ENCODE assay signal across 22 mouse cellular contexts in the genomic region with DNA sequence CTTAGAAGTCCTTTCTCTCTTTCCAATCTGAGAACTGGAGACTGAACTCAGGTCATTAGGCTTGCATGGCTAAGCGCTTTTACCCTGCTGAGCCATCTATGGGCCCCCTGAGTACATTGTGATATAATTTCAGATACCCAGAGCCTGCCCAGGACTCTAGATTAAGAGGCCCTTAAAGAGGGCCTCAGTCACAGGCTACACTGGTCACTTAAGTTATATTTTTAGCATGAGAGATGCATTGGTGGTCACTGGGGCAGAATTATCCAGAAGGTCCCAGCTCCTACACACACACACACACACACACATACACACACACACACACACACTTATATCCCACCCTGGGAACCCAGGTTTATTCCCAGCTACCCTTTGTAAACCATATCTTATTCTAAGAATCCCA.
"Had no signal": no experiment of that assay in that cellular context is flagged by ENCODE, and none has a peak within 500 bp of the region (broad histone marks: within the 10 kb centered on the region; RNA-seq: fewer than 3 reads in every experiment).

No protein-coding gene starts in this region.

- H3K27me3 ChIP-seq: limb, embryonic 12.5 days; limb, embryonic 15.5 days; midbrain, embryonic 12.5 days; midbrain, embryonic 15.5 days; neural tube, embryonic 12.5 days; neural tube, embryonic 15.5 days had no signal

- H3K9ac ChIP-seq: limb, embryonic 12.5 days; limb, embryonic 15.5 days; liver, embryonic 14.5 days; liver, postnatal 0 days; lung, embryonic 14.5 days; midbrain, embryonic 12.5 days; midbrain, embryonic 15.5 days; neural tube, embryonic 12.5 days; neural tube, embryonic 15.5 days had no signal

- H3K27ac ChIP-seq: limb, embryonic 12.5 days; limb, embryonic 15.5 days; liver, embryonic 14.5 days; macrophage; midbrain, embryonic 12.5 days; midbrain, embryonic 15.5 days; neural tube, embryonic 12.5 days; neural tube, embryonic 15.5 days; stomach, postnatal 0 days had no signal

- DNase-seq: kidney, postnatal 10 days; kidney, postnatal 4 days; left cerebral cortex, postnatal 4 days; liver, postnatal 0 days; lung, embryonic 14.5 days; right cerebral cortex, adult 18-20 months; right cerebral cortex, postnatal 14 days; right cerebral cortex, postnatal 4 days; thymus, adult 2 months; thymus, postnatal 14 days; thymus, postnatal 4 days had no signal

- ATAC-seq: liver, postnatal 0 days; lung, postnatal 0 days; midbrain, embryonic 15.5 days had no signal

- H3K9me3 ChIP-seq: limb, embryonic 12.5 days; limb, embryonic 15.5 days; midbrain, embryonic 12.5 days; midbrain, embryonic 15.5 days; neural tube, embryonic 12.5 days; neural tube, embryonic 15.5 days had no signal

- H3K4me2 ChIP-seq: limb, embryonic 12.5 days; limb, embryonic 15.5 days; liver, embryonic 11.5 days; lung, embryonic 14.5 days; midbrain, embryonic 12.5 days; midbrain, embryonic 15.5 days; neural tube, embryonic 12.5 days; neural tube, embryonic 15.5 days had no signal

- H3K4me1 ChIP-seq: limb, embryonic 12.5 days; limb, embryonic 15.5 days; midbrain, embryonic 12.5 days; midbrain, embryonic 15.5 days; neural tube, embryonic 12.5 days; neural tube, embryonic 15.5 days had no signal

- H3K4me3 ChIP-seq: limb, embryonic 12.5 days; limb, embryonic 15.5 days; midbrain, embryonic 12.5 days; midbrain, embryonic 15.5 days; neural tube, embryonic 12.5 days; neural tube, embryonic 15.5 days had no signal
